Mouse (Mus musculus): ENCODE results near the gene Olfr1185-ps1.
"Not testable (repeated sequence)": the region's sequence is repeated elsewhere in the genome, so short reads cannot be mapped to it uniquely, and the experiment has no call there.

The Olfr1185-ps1 gene

DNA sequence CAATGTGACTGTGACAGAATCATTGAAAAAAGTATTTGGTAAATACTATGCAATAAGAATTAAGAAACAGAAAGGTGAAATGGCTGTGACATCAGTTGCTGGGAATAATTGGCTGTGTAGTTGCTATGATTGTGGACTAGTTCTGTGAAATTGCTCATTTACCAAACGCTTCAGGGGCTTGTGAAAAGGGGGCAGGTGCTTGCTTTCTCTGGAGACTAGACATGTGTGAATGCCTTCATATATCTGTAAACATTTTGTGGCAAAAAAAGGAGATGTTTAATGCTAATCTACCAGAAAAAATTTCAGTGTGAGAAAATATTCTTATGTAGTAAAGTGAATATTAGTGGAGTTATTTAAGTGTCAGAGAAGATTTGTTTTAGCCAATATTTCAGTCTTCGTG, at the start of gene Olfr1185-ps1:
Gene Olfr1185-ps1, plus strand, starts transcription at position 301 of the 400 bp plus-strand sequence.
- DNase-seq = no peak

DNA sequence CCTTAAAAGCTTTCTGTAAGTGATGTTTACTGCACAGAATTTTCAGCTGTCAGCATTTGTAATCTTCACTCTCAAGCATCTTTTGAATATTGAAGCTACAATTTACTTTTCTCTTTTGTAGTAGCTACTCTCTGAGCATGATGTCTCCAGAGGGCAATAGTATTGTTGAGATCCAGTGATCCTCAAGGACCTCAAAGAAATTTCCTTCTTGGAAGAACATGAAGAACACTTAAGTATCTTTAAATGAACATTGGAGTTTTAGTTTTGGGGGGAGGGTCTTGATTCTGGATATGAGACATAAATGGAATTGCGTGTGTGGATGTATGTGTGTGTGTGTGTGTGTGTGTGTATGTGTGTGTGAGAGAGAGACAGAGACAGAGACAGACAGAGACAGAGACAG, 44.1 kb upstream of the Olfr1185-ps1 start, which contains the start of gene Gm13757:
Gene Gm13757, minus strand, starts transcription at position 101 of the 400 bp plus-strand sequence.
- no peak for DNase-seq

DNA sequence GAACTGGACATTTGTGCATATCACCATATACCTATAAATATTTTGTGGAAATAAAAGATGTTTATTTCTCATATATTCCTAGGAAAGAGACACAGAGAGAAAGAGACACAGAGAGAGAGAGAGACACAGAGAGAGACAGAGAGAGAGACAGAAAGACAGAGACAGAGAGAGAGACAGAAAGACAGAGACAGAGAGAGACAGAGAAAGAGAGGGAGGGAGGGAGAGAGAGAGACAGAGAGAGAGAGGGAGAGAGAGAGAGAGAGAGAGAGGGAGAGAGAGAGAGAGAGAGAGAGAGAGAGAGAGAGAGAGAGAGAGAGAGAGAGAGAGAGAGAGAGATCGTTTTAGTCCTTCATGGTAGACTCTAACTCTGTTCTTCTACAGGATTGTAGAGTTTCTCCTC, 38.6 kb upstream of the Olfr1185-ps1 start, which contains the start of gene Olfr1183:
Gene Olfr1183, plus strand, starts transcription at position 301 of the 400 bp plus-strand sequence.
- DNase-seq = not testable (repeated sequence)

DNA sequence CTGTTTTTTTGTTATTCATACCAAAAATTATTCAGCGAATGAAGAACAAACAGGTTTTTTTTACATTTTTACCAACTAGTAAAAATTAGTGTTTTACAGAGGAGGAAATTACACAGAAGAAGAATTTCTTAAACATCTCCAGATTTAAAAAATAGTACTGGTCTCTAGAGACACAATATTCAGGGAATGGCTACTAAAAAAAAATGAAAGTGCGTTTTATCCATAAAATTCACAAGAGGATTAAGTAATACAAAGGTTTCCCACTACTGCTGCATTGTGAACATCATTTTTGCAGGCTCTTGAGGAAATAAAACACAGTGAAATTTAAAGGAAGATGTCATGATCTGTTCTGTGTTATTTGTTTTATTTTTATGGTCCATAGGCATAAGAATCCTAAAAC, 9.8 kb upstream of the Olfr1185-ps1 start, which contains the start of gene Olfr1184:
Gene Olfr1184, plus strand, starts transcription at position 301 of the 400 bp plus-strand sequence.
- no peak for DNase-seq

DNA sequence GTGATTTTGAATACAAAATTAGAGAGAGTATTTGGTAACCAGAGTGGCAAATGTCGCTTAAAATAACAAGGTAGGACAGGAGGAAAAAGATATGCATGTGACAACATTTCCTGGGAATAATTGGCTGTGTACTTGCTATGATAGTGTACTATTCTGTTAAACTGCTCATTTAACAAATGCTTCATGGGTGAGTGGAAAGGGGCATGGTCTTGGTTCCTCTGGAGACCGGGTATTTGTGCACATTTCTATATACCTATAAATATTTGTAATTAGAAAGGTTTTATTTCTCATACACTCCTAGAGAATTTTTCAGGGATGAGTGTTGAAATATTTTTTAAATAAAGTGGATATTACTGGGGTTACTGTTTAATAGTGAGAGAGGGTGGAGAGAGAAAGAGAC, 25.1 kb downstream of the Olfr1185-ps1 start, which contains the start of gene Olfr1186:
Gene Olfr1186, plus strand, starts transcription at position 301 of the 400 bp plus-strand sequence.
- no peak for DNase-seq

DNA sequence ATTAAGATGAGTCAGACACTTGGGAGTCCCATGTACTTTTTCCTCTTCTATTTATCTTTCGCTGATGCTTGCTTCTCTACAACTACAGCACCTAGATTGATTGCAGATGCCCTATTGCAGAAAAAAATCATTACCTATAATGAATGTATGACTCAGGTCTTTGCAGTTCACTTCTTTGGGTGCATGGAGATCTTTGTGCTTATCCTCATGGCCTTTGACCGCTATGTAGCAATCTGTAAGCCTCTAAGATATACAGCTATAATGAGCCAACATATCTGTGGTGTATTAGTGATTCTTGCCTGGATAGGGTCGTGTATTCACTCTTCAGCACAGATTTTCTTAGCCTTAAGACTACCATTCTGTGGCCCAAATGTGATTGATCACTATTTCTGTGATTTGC, 32.6 kb downstream of the Olfr1185-ps1 start:
- DNase-seq = no peak
